7 mouse cellular contexts compared by ENCODE assay signal in genomic region chr7:141468164-141468521, GRCm38 (mm10). TPM values are rescaled to one million over a fixed set of nuclear protein-coding genes. Genes with fewer than 3 reads are reported as not detected.
DNase-seq lines count a peak whose midpoint lies in the region; ATAC-seq lines count a peak whose summit lies in the region.

No protein-coding gene starts in this region.

- peak overlapping the region; percentile 85 for H3K9ac ChIP-seq in embryonic facial prominence, embryonic 13.5 days
- H3K9ac ChIP-seq in intestine, embryonic 15.5 days = peak overlapping the region; percentile 82
- peak overlapping the region; percentile 86 for H3K9ac ChIP-seq in midbrain, embryonic 16.5 days (ENCODE audit: low read depth, low read length)

- peak overlapping the region; percentile 84 for H3K27ac ChIP-seq in embryonic facial prominence, embryonic 13.5 days
- H3K27ac ChIP-seq in intestine, embryonic 15.5 days = peak overlapping the region; percentile 89
- peak overlapping the region; percentile 82 for H3K27ac ChIP-seq in midbrain, embryonic 16.5 days (ENCODE audit: low read length)

- peaks cover 36% of the 10 kb centered on the region for H3K27me3 ChIP-seq in embryonic facial prominence, embryonic 13.5 days
- peaks cover 24% of the 10 kb centered on the region for H3K27me3 ChIP-seq in intestine, embryonic 15.5 days (replicated peaks)
- peaks cover 38% of the 10 kb centered on the region for H3K27me3 ChIP-seq in midbrain, embryonic 16.5 days (ENCODE audit: control insufficient read depth, insufficient read depth, low read depth, low read length)

- peaks cover 56% of the 10 kb centered on the region for H3K4me1 ChIP-seq in embryonic facial prominence, embryonic 13.5 days
- H3K4me1 ChIP-seq in intestine, embryonic 15.5 days (replicated peaks) = peaks cover 42% of the 10 kb centered on the region
- H3K4me1 ChIP-seq in midbrain, embryonic 16.5 days (ENCODE audit: control insufficient read depth, insufficient read depth, low read length) = peaks cover 33% of the 10 kb centered on the region

- peaks cover 36% of the 10 kb centered on the region for H3K36me3 ChIP-seq in embryonic facial prominence, embryonic 13.5 days
- peaks cover 22% of the 10 kb centered on the region for H3K36me3 ChIP-seq in intestine, embryonic 15.5 days
- peaks cover 11% of the 10 kb centered on the region for H3K36me3 ChIP-seq in midbrain, embryonic 16.5 days (ENCODE audit: control insufficient read depth, insufficient read depth, low read length)

- ATAC-seq in embryonic facial prominence, embryonic 13.5 days (ENCODE audit: insufficient number of reproducible peaks, insufficient read depth, low FRiP score, low TSS enrichment, low read depth) = no peak
- peak; percentile 27 for ATAC-seq in intestine, embryonic 15.5 days
- no peak for ATAC-seq in midbrain, embryonic 16.5 days

- no peaks in the 10 kb centered on the region for H3K9me3 ChIP-seq in embryonic facial prominence, embryonic 13.5 days
- H3K9me3 ChIP-seq in intestine, embryonic 15.5 days = no peaks in the 10 kb centered on the region
- no peaks in the 10 kb centered on the region for H3K9me3 ChIP-seq in midbrain, embryonic 16.5 days (replicated peaks; ENCODE audit: control insufficient read depth, low read length, poor library complexity, severe bottlenecking)

- H3K4me3 ChIP-seq in embryonic facial prominence, embryonic 13.5 days = peak overlapping the region; percentile 70
- H3K4me3 ChIP-seq in intestine, embryonic 15.5 days (replicated peaks) = peak overlapping the region; percentile 82
- H3K4me3 ChIP-seq in midbrain, embryonic 16.5 days (ENCODE audit: low read depth, low read length) = peak overlapping the region; percentile 56

- peak overlapping the region; percentile 75 for H3K4me2 ChIP-seq in embryonic facial prominence, embryonic 13.5 days
- peak overlapping the region; percentile 86 for H3K4me2 ChIP-seq in intestine, embryonic 15.5 days (replicated peaks)
- peak overlapping the region; percentile 66 for H3K4me2 ChIP-seq in midbrain, embryonic 16.5 days (ENCODE audit: low read length)

- WGBS in embryonic facial prominence, embryonic 13.5 days = 14% methylated on average over 5 of the region's 5 CpGs
- 11% methylated on average over 5 of the region's 5 CpGs for WGBS in intestine, embryonic 15.5 days
- 22% methylated on average over 5 of the region's 5 CpGs for WGBS in midbrain, embryonic 16.5 days

- peak; percentile 31 for DNase-seq in ovary, adult 18-20 months (ENCODE audit: low spot score)
- no peak for DNase-seq in ovary, postnatal 14 days (ENCODE audit: low spot score)
- no peak for DNase-seq in thymus, postnatal 14 days
- DNase-seq in cerebellum, adult 18-20 months = no peak

RNA-seq across cellular contexts. Expression of gene Cd151, which starts 1.0 kb away (rescaled TPM):
- polyA plus RNA-seq in embryonic facial prominence, embryonic 13.5 days (2015; fragmentation: Nextera tagmentation; extraction: Ambion mirVana) = 16.5 and 16.6 TPM in 2 replicates
- 21.5 and 25.5 TPM in 2 replicates for polyA plus RNA-seq in intestine, embryonic 15.5 days (2015; fragmentation: Nextera tagmentation; extraction: Ambion mirVana)
- 17.1 and 17.5 TPM in 2 replicates for polyA plus RNA-seq in midbrain, embryonic 16.5 days (2015; fragmentation: Nextera tagmentation; extraction: Ambion mirVana)

RNA-seq across cellular contexts. Expression of gene Polr2l, which starts 6.8 kb away (rescaled TPM):
- polyA plus RNA-seq in embryonic facial prominence, embryonic 13.5 days (2015; fragmentation: Nextera tagmentation; extraction: Ambion mirVana) = 64.5 and 70.3 TPM in 2 replicates
- 57.9 and 61.9 TPM in 2 replicates for polyA plus RNA-seq in intestine, embryonic 15.5 days (2015; fragmentation: Nextera tagmentation; extraction: Ambion mirVana)
- 73.3 and 74.0 TPM in 2 replicates for polyA plus RNA-seq in midbrain, embryonic 16.5 days (2015; fragmentation: Nextera tagmentation; extraction: Ambion mirVana)

RNA-seq across cellular contexts. Expression of gene Tspan4, which starts 6.9 kb away (rescaled TPM):
- 46.4 and 55.6 TPM in 2 replicates for polyA plus RNA-seq in embryonic facial prominence, embryonic 13.5 days (2015; fragmentation: Nextera tagmentation; extraction: Ambion mirVana)
- polyA plus RNA-seq in intestine, embryonic 15.5 days (2015; fragmentation: Nextera tagmentation; extraction: Ambion mirVana) = 60.7 and 67.8 TPM in 2 replicates
- polyA plus RNA-seq in midbrain, embryonic 16.5 days (2015; fragmentation: Nextera tagmentation; extraction: Ambion mirVana) = 45.8 and 49.1 TPM in 2 replicates

RNA-seq across cellular contexts. Expression of gene Cracr2b, which starts 7.2 kb away (rescaled TPM):
- 11.5 and 12.7 TPM in 2 replicates for polyA plus RNA-seq in embryonic facial prominence, embryonic 13.5 days (2015; fragmentation: Nextera tagmentation; extraction: Ambion mirVana)
- polyA plus RNA-seq in intestine, embryonic 15.5 days (2015; fragmentation: Nextera tagmentation; extraction: Ambion mirVana) = 16.5 and 22.0 TPM in 2 replicates
- 6.6 and 7.1 TPM in 2 replicates for polyA plus RNA-seq in midbrain, embryonic 16.5 days (2015; fragmentation: Nextera tagmentation; extraction: Ambion mirVana)

RNA-seq across cellular contexts. Expression of gene Pnpla2, which starts 13.1 kb away (rescaled TPM):
- 13.4 and 13.5 TPM in 2 replicates for polyA plus RNA-seq in embryonic facial prominence, embryonic 13.5 days (2015; fragmentation: Nextera tagmentation; extraction: Ambion mirVana)
- polyA plus RNA-seq in intestine, embryonic 15.5 days (2015; fragmentation: Nextera tagmentation; extraction: Ambion mirVana) = 35.1 and 38.1 TPM in 2 replicates
- polyA plus RNA-seq in midbrain, embryonic 16.5 days (2015; fragmentation: Nextera tagmentation; extraction: Ambion mirVana) = 16.9 and 17.7 TPM in 2 replicates
